Mouse (Mus musculus) lung, postnatal 0 days (tissue): ENCODE results near the gene Mthfd2. TPM values are rescaled to one million over a fixed set of nuclear protein-coding genes. Genes with fewer than 3 reads are reported as not detected.

Source experiments
- ATAC-seq: fragments of 200-750 bp; cut with Nextera tagmentation; 2 replicates; pipeline ENCODE4 v1.8.0; 2017; ENCODE audit warnings: moderate library complexity
- DNase-seq: peaks from one replicate; pipeline ENCODE4 v3.0.0-alpha.2; 2016; ENCODE audit warnings: low spot score
- H3K27ac ChIP-seq: fragments of 300-500 bp; sonication (generic); 2 replicates; pipeline ENCODE4 v1.5.1; 2014; ENCODE audit warnings: antibody characterized with exemption, mild to moderate bottlenecking, low read length, mixed read lengths
- H3K27me3 ChIP-seq: fragments of 300-500 bp; sonication (generic); replicated peaks from 2 replicates; pipeline ENCODE4 v1.6.1; 2014; ENCODE audit warnings: low read length, mixed read lengths; ENCODE audit not compliant: insufficient read depth
- H3K36me3 ChIP-seq: fragments of 300-500 bp; sonication (generic); 2 replicates; pipeline ENCODE4 v1.6.1; 2014; ENCODE audit warnings: low read length, mixed read lengths; ENCODE audit not compliant: insufficient read depth
- H3K4me1 ChIP-seq: fragments of 300-500 bp; sonication (generic); 2 replicates; pipeline ENCODE4 v1.6.1; 2014; ENCODE audit warnings: antibody characterized with exemption, low read depth, low read length, mixed read lengths; ENCODE audit not compliant: insufficient read depth
- H3K4me2 ChIP-seq: fragments of 300-500 bp; sonication (generic); replicated peaks from 2 replicates; pipeline ENCODE4 v1.6.1; 2014; ENCODE audit warnings: low read depth, mild to moderate bottlenecking, low read length, moderate library complexity, mixed read lengths
- H3K4me3 ChIP-seq: fragments of 300-500 bp; sonication (generic); 2 replicates; pipeline ENCODE4 v1.5.1; 2014; ENCODE audit warnings: low read depth, low read length
- H3K9ac ChIP-seq: fragments of 300-500 bp; sonication (generic); replicated peaks from 2 replicates; pipeline ENCODE4 v1.6.1; 2014; ENCODE audit warnings: low read depth, mild to moderate bottlenecking
- H3K9me3 ChIP-seq: fragments of 300-500 bp; sonication (generic); 2 replicates; pipeline ENCODE4 v1.6.1; 2016; ENCODE audit warnings: low read length, mixed read lengths
- CTCF ChIP-seq: IDR thresholded peaks from 2 replicates; pipeline ENCODE4 v1.5.1; 2016; ENCODE audit warnings: antibody characterized with exemption, mild to moderate bottlenecking
- EP300 ChIP-seq: IDR thresholded peaks from 2 replicates; pipeline ENCODE4 v1.6.1; 2016; ENCODE audit warnings: antibody characterized with exemption, mild to moderate bottlenecking, control low read depth
- WGBS: fragments of 180-500 bp; shearing (Covaris S2); extraction: QIAGEN DNeasy Blood & Tissue Kit; methylation state at CpG from one replicate; pipeline ENCODE4 v1.1.7; 2014; 5-methylcytosine and 5-hydroxymethylcytosine counted together
- polyA plus RNA-seq: library from polyadenylated mRNA; unstranded; fragments of >200 nt; fragmentation: Nextera tagmentation; extraction: Ambion mirVana; gene quantifications from 2 replicates; pipeline ENCODE4 v1.2.1, GENCODE M21; 2015

Gene Mthfd2
- polyA plus RNA-seq, 1 experiment from 2014 or later: 6.3 TPM

DNA sequence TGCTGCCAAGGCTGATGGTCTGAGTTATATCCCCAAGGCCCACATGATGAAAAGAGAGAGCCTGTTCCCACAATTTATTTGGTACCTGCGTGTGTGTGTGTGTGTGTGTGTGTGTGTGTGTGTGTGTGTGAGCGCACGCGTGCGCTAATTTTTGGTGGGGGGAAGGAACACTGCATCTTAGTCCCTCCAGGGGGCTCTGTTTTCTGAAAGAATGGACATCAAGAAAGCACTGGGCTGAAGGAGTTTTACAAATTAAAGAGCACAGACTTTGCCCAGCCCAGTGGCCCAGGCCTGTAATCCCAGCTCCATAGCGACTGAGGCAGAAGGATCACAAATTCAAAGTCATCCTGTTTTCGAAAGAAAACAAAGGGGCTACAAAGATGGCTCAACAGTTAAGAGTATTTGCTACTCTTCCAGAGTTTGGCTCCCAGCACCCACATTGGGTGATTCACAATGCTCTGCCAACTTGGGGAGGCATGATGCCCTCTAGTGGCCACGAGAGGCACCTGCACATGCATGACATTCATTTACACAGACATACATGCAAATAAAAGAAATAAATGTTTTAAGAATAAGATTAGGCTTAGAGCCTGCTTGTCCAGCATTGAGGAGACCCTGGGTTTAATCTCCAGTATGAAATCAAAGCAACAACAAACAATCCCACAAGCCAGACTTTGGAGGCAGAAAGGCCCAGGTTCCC is 45.3 kb downstream of the Mthfd2 start:
- Histone ChIP-seq H3K4me3 (no peak overlapping the region), H3K36me3 (no peaks in the 10 kb centered on the region), H3K4me2 (no peak overlapping the region), H3K9me3 (no peaks in the 10 kb centered on the region), H3K27ac (no peak overlapping the region), H3K27me3 (no peaks in the 10 kb centered on the region), H3K9ac (no peak overlapping the region), H3K4me1 (no peaks in the 10 kb centered on the region)
- ATAC-seq: no peak
- 77% methylated on average over 8 of the region's 8 CpGs for WGBS
- DNase-seq: no peak
- no peak for TF ChIP-seq EP300
- peak; percentile 65 for TF ChIP-seq CTCF

- Histone ChIP-seq H3K4me1 (no peaks in the 10 kb centered on the region), H3K9me3 (no peaks in the 10 kb centered on the region), H3K4me2 (no peak overlapping the region), H3K27me3 (no peaks in the 10 kb centered on the region), H3K4me3 (no peak overlapping the region), H3K27ac (no peak overlapping the region), H3K36me3 (no peaks in the 10 kb centered on the region), H3K9ac (no peak overlapping the region)
- TF ChIP-seq CTCF: peak; percentile 69
- TF ChIP-seq EP300: no peak
- no peak for ATAC-seq
- peak; percentile 31 for DNase-seq
- 23% methylated on average over 2 of the region's 2 CpGs for WGBS
Measured at GRCm38 (mm10) chr6:83278881-83279280, 46.8 kb downstream of the Mthfd2 start.

DNA sequence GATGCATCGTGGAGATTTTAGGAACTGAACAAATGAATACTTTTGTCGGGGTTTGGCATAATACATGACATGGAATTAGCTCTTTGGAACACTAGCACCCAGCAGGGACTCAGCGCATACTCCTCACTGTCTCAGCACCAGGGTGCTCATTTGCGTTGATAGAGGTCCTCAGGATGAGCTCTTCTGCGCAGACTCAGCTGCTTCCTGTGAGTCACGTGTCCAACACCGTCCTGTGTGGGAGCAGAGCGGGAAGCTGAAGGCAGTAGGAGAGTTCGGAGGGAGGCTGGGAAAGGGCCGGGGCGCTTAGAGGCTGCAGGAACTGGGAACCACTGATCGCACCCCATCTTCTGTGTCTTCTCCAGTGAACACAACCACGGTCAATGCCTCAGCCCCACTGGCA is 48.6 kb downstream of the Mthfd2 start:
- DNase-seq: no peak
- WGBS: 63% methylated on average over 13 of the region's 13 CpGs
- Histone ChIP-seq H3K4me2 (no peak overlapping the region), H3K9ac (no peak overlapping the region), H3K4me1 (no peaks in the 10 kb centered on the region), H3K27ac (no peak overlapping the region), H3K27me3 (no peaks in the 10 kb centered on the region), H3K9me3 (no peaks in the 10 kb centered on the region), H3K4me3 (no peak overlapping the region), H3K36me3 (no peaks in the 10 kb centered on the region)
- no peak for ATAC-seq
- TF ChIP-seq CTCF: no peak
- no peak for TF ChIP-seq EP300

- Histone ChIP-seq H3K9ac (no peak overlapping the region), H3K36me3 (no peaks in the 10 kb centered on the region), H3K4me3 (no peak overlapping the region), H3K4me2 (no peak overlapping the region), H3K9me3 (no peaks in the 10 kb centered on the region), H3K27ac (no peak overlapping the region), H3K4me1 (no peaks in the 10 kb centered on the region), H3K27me3 (no peaks in the 10 kb centered on the region)
- ATAC-seq (no peak), DNase-seq (peak; percentile 25)
- TF ChIP-seq EP300 (no peak), CTCF (no peak)
- WGBS: 78% methylated on average over 11 of the region's 11 CpGs
Measured at GRCm38 (mm10) chr6:83273733-83274132, 52.0 kb downstream of the Mthfd2 start.

DNA sequence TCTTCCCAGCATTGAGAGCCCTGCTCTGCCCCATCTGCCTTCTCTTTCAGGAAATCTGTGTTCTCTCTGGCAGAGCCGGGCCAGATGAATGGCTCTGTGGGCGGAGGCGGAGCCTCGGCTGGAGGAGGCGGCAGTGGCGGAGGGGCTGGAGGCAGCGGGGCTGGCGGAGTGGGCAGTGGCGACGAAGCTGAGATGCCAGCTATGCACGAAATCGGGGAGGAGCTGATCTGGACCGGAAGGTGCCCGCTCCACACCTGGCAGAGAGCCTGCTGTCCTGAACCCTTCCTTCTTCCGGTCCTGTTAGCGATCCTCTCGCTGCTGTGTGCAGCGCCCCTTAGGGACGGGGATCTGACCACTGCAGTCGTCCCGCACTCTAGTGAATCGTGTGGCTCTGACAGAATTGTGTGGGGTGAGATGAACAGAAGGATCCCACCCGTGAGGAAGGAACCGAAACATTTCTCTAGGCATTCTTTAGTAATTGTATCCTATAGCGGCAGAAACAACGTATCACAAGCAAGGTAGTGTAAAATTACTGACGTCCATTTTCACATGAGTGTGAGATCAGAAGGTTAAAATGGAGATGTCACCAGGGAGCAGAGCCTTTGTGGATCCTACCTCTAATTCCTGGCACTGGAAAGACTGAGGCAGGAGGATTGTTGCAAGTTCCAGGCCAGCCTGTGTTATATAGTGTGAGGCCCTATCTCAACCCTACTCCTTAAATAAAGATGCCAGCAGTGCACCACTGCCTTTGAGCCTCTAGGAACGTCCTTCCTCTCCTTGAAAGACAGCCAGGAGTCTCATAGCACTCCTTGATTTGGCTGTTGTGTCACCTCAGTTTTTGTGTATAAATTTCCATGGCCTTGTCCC is 57.3 kb downstream of the Mthfd2 start:
- Histone ChIP-seq H3K36me3 (no peaks in the 10 kb centered on the region), H3K4me1 (no peaks in the 10 kb centered on the region), H3K9me3 (no peaks in the 10 kb centered on the region), H3K9ac (no peak overlapping the region), H3K27me3 (no peaks in the 10 kb centered on the region), H3K4me3 (peak overlapping the region; percentile 38), H3K4me2 (peak overlapping the region; percentile 62), H3K27ac (no peak overlapping the region)
- TF ChIP-seq CTCF: peak; percentile 87
- no peak for TF ChIP-seq EP300
- ATAC-seq (peak; percentile 98), DNase-seq (peak; percentile 98)
- 2% methylated on average over 21 of the region's 28 CpGs for WGBS

DNA sequence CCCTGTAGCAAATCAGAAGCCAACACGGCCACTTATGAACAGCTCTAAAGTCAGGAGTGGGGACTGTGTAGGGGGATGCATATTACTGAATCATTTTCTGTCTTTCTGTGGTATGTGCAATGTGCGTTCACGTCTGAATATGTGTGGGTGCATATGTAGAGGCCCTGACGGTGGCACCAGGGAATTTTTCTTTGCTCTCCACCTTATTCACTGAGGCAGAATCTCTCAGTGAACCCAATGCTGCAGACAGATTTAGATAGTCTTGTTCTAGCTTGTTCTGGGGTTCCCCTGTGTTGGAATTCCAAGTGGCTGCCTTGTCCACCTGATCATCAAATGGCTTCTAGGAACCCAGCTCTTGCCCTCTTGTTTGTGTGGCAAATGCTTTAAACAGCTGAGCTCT is 58.1 kb downstream of the Mthfd2 start:
- ATAC-seq: no peak
- Histone ChIP-seq H3K9ac (no peak overlapping the region), H3K4me3 (0 out of 2 replicates have a peak overlapping the region, but pooled peaks have one; percentile 38)

More for the DNA sequence above, 58.1 kb downstream of the Mthfd2 start:
- Histone ChIP-seq H3K27me3 (no peaks in the 10 kb centered on the region), H3K27ac (no peak overlapping the region), H3K9me3 (no peaks in the 10 kb centered on the region), H3K36me3 (no peaks in the 10 kb centered on the region), H3K4me2 (peak overlapping the region; percentile 62), H3K4me1 (no peaks in the 10 kb centered on the region)
- 42% methylated on average over 4 of the region's 4 CpGs for WGBS
- TF ChIP-seq EP300 (no peak), CTCF (no peak)
- DNase-seq: no peak
